Mouse (Mus musculus) frontal cortex, postnatal 14 days (tissue): Measurements from ENCODE around the gene Pou4f2.

Experiments
- DNase-seq, 2 experiments: peaks; one replicate each; pipeline ENCODE4 v3.0.0; 2022; ENCODE audit warnings: low spot score in 2 of 2

Gene Pou4f2

GRCm38 (mm10) chr8:78419272-78419671, 17.2 kb downstream of the Pou4f2 start:
- no peak for DNase-seq

- DNase-seq, result no peak
These were observed 45.7 kb downstream of the Pou4f2 start for GRCm38 (mm10) chr8:78390756-78391155.
